Mouse (Mus musculus): ENCODE measurements around the gene Oxct2a. TPM values are rescaled to one million over a fixed set of nuclear protein-coding genes. Genes with fewer than 3 reads are reported as not detected.
A peak's percentile ranks its signal among the peaks of the same experiment; 100 is the strongest.
"Not testable (repeated sequence)": the region's sequence is repeated elsewhere in the genome, so short reads cannot be mapped to it uniquely, and the experiment has no call there.

The Oxct2a gene
- polyA plus RNA-seq, 1 experiment from 2014 or later: not detected

GRCm38 (mm10) chr4:123335244-123335643 lies 11.8 kb upstream of the Oxct2a start:
- not testable (repeated sequence) for DNase-seq (ENCODE audit: low spot score); H3K36me3 ChIP-seq; H3K4me1 ChIP-seq; H3K4me3 ChIP-seq; H3K9me3 ChIP-seq (replicated peaks); H3K27ac ChIP-seq
- H3K27me3 ChIP-seq (ENCODE audit: low read depth, poor library complexity, severe bottlenecking): peaks cover 16% of the 10 kb centered on the region
- 80% methylated on average over 10 of the region's 10 CpGs for WGBS

GRCm38 (mm10) chr4:123334177-123334576 lies 10.7 kb upstream of the Oxct2a start:
- WGBS: 55% methylated on average over 3 of the region's 3 CpGs
- Histone ChIP-seq H3K27ac (no peak overlapping the region), H3K9me3 (replicated peaks) (no peaks in the 10 kb centered on the region), H3K4me3 (no peak overlapping the region), H3K27me3 (ENCODE audit: low read depth, poor library complexity, severe bottlenecking) (peaks cover 6% of the 10 kb centered on the region; the same call in 1 of the 2 replicates), H3K4me1 (peaks cover 7% of the 10 kb centered on the region; the same call in 1 of the 2 replicates), H3K36me3 (no peaks in the 10 kb centered on the region)
- no peak for DNase-seq (ENCODE audit: low spot score)

GRCm38 (mm10) chr4:123333151-123333550 lies 9.7 kb upstream of the Oxct2a start:
- H3K9me3 ChIP-seq (replicated peaks): no peaks in the 10 kb centered on the region
- no peak overlapping the region for H3K27ac ChIP-seq
- no peak overlapping the region for H3K4me3 ChIP-seq
- peaks cover 7% of the 10 kb centered on the region for H3K4me1 ChIP-seq
- H3K27me3 ChIP-seq (ENCODE audit: low read depth, poor library complexity, severe bottlenecking): no peaks in the 10 kb centered on the region
- no peak for DNase-seq (ENCODE audit: low spot score)
- H3K36me3 ChIP-seq: no peaks in the 10 kb centered on the region
- WGBS: 93% methylated on average over 4 of the region's 4 CpGs

DNA sequence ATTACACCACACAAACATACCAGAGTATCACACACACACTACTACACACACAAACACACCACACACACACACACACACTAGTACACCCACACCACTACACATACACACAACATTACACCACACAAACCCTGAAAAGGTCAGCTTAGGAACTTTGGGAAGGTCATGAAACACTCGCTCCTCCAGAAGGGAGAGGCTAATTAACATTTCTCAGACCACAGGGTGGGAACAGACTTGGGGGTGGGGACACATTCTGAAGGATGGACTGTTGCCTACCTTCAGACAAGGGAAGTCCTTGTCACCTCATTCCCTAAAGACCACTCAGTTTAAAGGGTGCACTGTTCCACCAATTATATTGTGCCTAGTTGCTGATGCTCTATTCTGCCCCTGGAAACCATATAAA lies 8.5 kb upstream of the Oxct2a start:
- not testable (repeated sequence) for H3K9me3 ChIP-seq (replicated peaks); H3K27ac ChIP-seq; H3K4me3 ChIP-seq; H3K4me1 ChIP-seq; H3K27me3 ChIP-seq (ENCODE audit: low read depth, poor library complexity, severe bottlenecking); DNase-seq (ENCODE audit: low spot score); H3K36me3 ChIP-seq
- 60% methylated on average over 1 of the region's 1 CpGs for WGBS

GRCm38 (mm10) chr4:123331326-123331725 lies 7.9 kb upstream of the Oxct2a start:
- DNase-seq (ENCODE audit: low spot score): no peak
- H3K4me1 ChIP-seq: peaks cover 7% of the 10 kb centered on the region
- no peak overlapping the region for H3K27ac ChIP-seq
- WGBS: 64% methylated on average over 5 of the region's 5 CpGs
- no peak overlapping the region for H3K4me3 ChIP-seq
- no peaks in the 10 kb centered on the region for H3K36me3 ChIP-seq
- H3K27me3 ChIP-seq (ENCODE audit: low read depth, poor library complexity, severe bottlenecking): peaks cover 5% of the 10 kb centered on the region; the same call in 1 of the 2 replicates
- H3K9me3 ChIP-seq (replicated peaks): no peaks in the 10 kb centered on the region

- DNase-seq (ENCODE audit: low spot score): no peak
- H3K4me1 ChIP-seq: no peaks in the 10 kb centered on the region; the same call in 1 of the 2 replicates
Observed at GRCm38 (mm10) chr4:123328946-123329345, 5.5 kb upstream of the Oxct2a start.

GRCm38 (mm10) chr4:123327630-123328029 lies 4.2 kb upstream of the Oxct2a start:
- 54% methylated on average over 3 of the region's 3 CpGs for WGBS
- no peak overlapping the region for H3K4me3 ChIP-seq
- peaks cover 9% of the 10 kb centered on the region for H3K4me1 ChIP-seq
- no peaks in the 10 kb centered on the region for H3K9me3 ChIP-seq (replicated peaks)
- no peak for DNase-seq (ENCODE audit: low spot score)
- H3K27ac ChIP-seq: no peak overlapping the region
- H3K36me3 ChIP-seq: no peaks in the 10 kb centered on the region
- peaks cover 33% of the 10 kb centered on the region for H3K27me3 ChIP-seq (ENCODE audit: low read depth, poor library complexity, severe bottlenecking)

More at GRCm38 (mm10) chr4:123328946-123329345, 5.5 kb upstream of the Oxct2a start:
- 77% methylated on average over 6 of the region's 6 CpGs for WGBS
- no peak overlapping the region for H3K4me3 ChIP-seq
- no peaks in the 10 kb centered on the region for H3K9me3 ChIP-seq (replicated peaks)
- H3K27ac ChIP-seq: no peak overlapping the region
- no peaks in the 10 kb centered on the region for H3K36me3 ChIP-seq
- H3K27me3 ChIP-seq (ENCODE audit: low read depth, poor library complexity, severe bottlenecking): peaks cover 20% of the 10 kb centered on the region

DNA sequence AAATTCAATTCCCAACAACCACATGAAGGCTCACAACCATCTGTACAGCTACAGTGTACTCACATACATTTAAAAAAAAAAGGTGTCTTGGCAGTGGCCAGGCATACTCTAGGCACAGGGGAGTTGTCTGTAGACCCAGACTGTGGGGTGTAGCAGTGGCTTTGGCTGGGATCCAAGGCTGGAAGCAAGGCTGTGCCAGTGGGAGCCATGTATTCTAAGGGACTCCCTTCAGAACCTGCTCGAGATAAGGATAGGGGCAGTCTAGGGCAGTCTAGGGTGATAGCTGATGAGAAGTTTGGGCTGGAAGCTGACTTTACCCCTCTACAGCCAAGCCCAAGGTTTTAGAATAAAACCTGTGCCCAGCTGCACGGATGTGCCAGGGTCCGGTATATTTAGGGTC lies 2.7 kb upstream of the Oxct2a start:
- WGBS: 85% methylated on average over 3 of the region's 3 CpGs
- H3K4me1 ChIP-seq: peaks cover 9% of the 10 kb centered on the region
- no peak overlapping the region for H3K4me3 ChIP-seq
- H3K27ac ChIP-seq: no peak overlapping the region
- peaks cover 44% of the 10 kb centered on the region for H3K27me3 ChIP-seq (ENCODE audit: low read depth, poor library complexity, severe bottlenecking)
- H3K9me3 ChIP-seq (replicated peaks): no peaks in the 10 kb centered on the region
- DNase-seq (ENCODE audit: low spot score): no peak
- H3K36me3 ChIP-seq: no peaks in the 10 kb centered on the region

GRCm38 (mm10) chr4:123322910-123323309 lies 524 bp downstream of the Oxct2a start:
- H3K9me3 ChIP-seq (replicated peaks); DNase-seq (ENCODE audit: low spot score); H3K36me3 ChIP-seq; H3K27ac ChIP-seq: not testable (repeated sequence)
- Histone ChIP-seq H3K27me3 (ENCODE audit: low read depth, poor library complexity, severe bottlenecking) (peaks cover 44% of the 10 kb centered on the region), H3K4me3 (peak overlapping the region; percentile 43), H3K4me1 (peaks cover 12% of the 10 kb centered on the region)
- 14% methylated on average over 21 of the region's 38 CpGs for WGBS

- no peaks in the 10 kb centered on the region for H3K9me3 ChIP-seq (replicated peaks)
- no peaks in the 10 kb centered on the region for H3K27me3 ChIP-seq (ENCODE audit: low read depth, poor library complexity, severe bottlenecking)
- H3K27ac ChIP-seq: no peak overlapping the region; the same call in 1 of the 2 replicates
- DNase-seq (ENCODE audit: low spot score): no peak
- no peaks in the 10 kb centered on the region; the same call in 1 of the 2 replicates for H3K36me3 ChIP-seq
- H3K4me1 ChIP-seq: peaks cover 6% of the 10 kb centered on the region
- 88% methylated on average over 3 of the region's 3 CpGs for WGBS
- H3K4me3 ChIP-seq: no peak overlapping the region
Observed at GRCm38 (mm10) chr4:123314497-123314896, 8.9 kb downstream of the Oxct2a start.

GRCm38 (mm10) chr4:123313010-123313409 lies 10.4 kb downstream of the Oxct2a start:
- no peaks in the 10 kb centered on the region for H3K9me3 ChIP-seq (replicated peaks)
- 87% methylated on average over 6 of the region's 6 CpGs for WGBS
- peaks cover 12% of the 10 kb centered on the region for H3K4me1 ChIP-seq
- DNase-seq (ENCODE audit: low spot score): no peak
- H3K27me3 ChIP-seq (ENCODE audit: low read depth, poor library complexity, severe bottlenecking): no peaks in the 10 kb centered on the region
- H3K36me3 ChIP-seq: no peaks in the 10 kb centered on the region; the same call in 1 of the 2 replicates
- H3K27ac ChIP-seq: no peak overlapping the region
- H3K4me3 ChIP-seq: no peak overlapping the region

DNA sequence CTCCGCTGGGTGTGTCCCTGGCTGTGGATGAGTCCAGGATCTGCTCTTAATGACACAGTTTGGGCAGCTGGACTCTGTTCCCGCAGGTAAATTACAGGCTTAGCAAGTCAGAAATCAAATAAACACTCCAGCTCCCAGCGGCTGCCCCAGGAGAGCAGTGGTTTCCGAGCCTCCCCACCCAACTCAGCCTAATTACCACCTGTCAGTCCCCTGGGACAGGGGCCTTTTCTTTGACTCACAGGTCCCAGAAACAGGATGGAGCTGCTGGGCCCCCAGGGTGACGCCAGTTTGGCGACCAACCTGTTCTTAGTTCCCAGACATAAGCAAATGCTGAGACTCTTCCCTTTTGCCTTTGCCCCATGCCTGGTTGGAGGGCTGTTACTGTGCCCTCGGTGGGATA lies 11.6 kb downstream of the Oxct2a start:
- WGBS: 74% methylated on average over 7 of the region's 7 CpGs
- Histone ChIP-seq H3K27ac (no peak overlapping the region), H3K9me3 (replicated peaks) (no peaks in the 10 kb centered on the region), H3K36me3 (peaks cover 9% of the 10 kb centered on the region), H3K4me3 (no peak overlapping the region), H3K4me1 (peaks cover 16% of the 10 kb centered on the region), H3K27me3 (ENCODE audit: low read depth, poor library complexity, severe bottlenecking) (no peaks in the 10 kb centered on the region)
- no peak for DNase-seq (ENCODE audit: low spot score)

GRCm38 (mm10) chr4:123308292-123308691 lies 15.1 kb downstream of the Oxct2a start:
- DNase-seq (ENCODE audit: low spot score): no peak
- 58% methylated on average over 3 of the region's 3 CpGs for WGBS
- H3K27ac ChIP-seq: no peak overlapping the region
- H3K4me1 ChIP-seq: peaks cover 15% of the 10 kb centered on the region
- peaks cover 30% of the 10 kb centered on the region for H3K36me3 ChIP-seq
- H3K4me3 ChIP-seq: no peak overlapping the region
- H3K9me3 ChIP-seq (replicated peaks): no peaks in the 10 kb centered on the region
- H3K27me3 ChIP-seq (ENCODE audit: low read depth, poor library complexity, severe bottlenecking): no peaks in the 10 kb centered on the region

GRCm38 (mm10) chr4:123306999-123307398 lies 16.4 kb downstream of the Oxct2a start:
- Histone ChIP-seq H3K4me3 (no peak overlapping the region), H3K9me3 (replicated peaks) (no peaks in the 10 kb centered on the region), H3K36me3 (peaks cover 42% of the 10 kb centered on the region), H3K27me3 (ENCODE audit: low read depth, poor library complexity, severe bottlenecking) (no peaks in the 10 kb centered on the region), H3K27ac (peak overlapping the region; percentile 30; the same call in 1 of the 2 replicates), H3K4me1 (peaks cover 15% of the 10 kb centered on the region)
- WGBS: 87% methylated on average over 10 of the region's 10 CpGs
- no peak for DNase-seq (ENCODE audit: low spot score)
